Mouse (Mus musculus) spleen, adult 2 months (tissue): ENCODE data around the gene Tmem8. TPM values are rescaled to one million over a fixed set of nuclear protein-coding genes. Genes with fewer than 3 reads are reported as not detected.

Experiments used
- DNase-seq, 2 experiments: peaks; one replicate each; pipeline versions ENCODE4 v3.0.0 to v3.0.0-alpha.2; 2012 to 2021; ENCODE audit warnings: low spot score in 2 of 2, low read depth in 1 of 2
- H3K27ac ChIP-seq: fragments of 200-500 bp; 2 replicates; pipeline ENCODE4 v1.5.1; 2012; ENCODE audit warnings: low read length, inconsistent platforms; ENCODE audit not compliant: insufficient read depth
- H3K27me3 ChIP-seq: fragments of 200-500 bp; 2 replicates; pipeline ENCODE4 v1.6.1; 2012; ENCODE audit warnings: mild to moderate bottlenecking, moderate library complexity, low read length, inconsistent platforms; ENCODE audit not compliant: control insufficient read depth, insufficient read depth
- H3K36me3 ChIP-seq: fragments of 200-500 bp; 2 replicates; pipeline ENCODE4 v1.6.1; 2012; ENCODE audit warnings: mild to moderate bottlenecking, low read length, inconsistent platforms; ENCODE audit not compliant: control insufficient read depth, insufficient read depth
- H3K4me1 ChIP-seq: fragments of 200-500 bp; 2 replicates; pipeline ENCODE4 v1.6.1; 2011; ENCODE audit warnings: inconsistent platforms; ENCODE audit not compliant: control insufficient read depth, insufficient read depth, insufficient read length
- H3K4me3 ChIP-seq: fragments of 200-500 bp; 2 replicates; pipeline ENCODE4 v1.5.1; 2011; ENCODE audit warnings: mild to moderate bottlenecking, inconsistent platforms; ENCODE audit not compliant: insufficient read depth, insufficient read length; ENCODE audit errors: extremely low read depth
- CTCF ChIP-seq: fragments of 200-500 bp; IDR thresholded peaks from 2 replicates; pipeline ENCODE4 v1.5.1; 2011; ENCODE audit warnings: mild to moderate bottlenecking, inconsistent platforms; ENCODE audit not compliant: insufficient read depth, insufficient read length, insufficient replicate concordance; ENCODE audit errors: extremely low read depth
- POLR2A ChIP-seq: fragments of 200-500 bp; IDR thresholded peaks from 2 replicates; pipeline ENCODE4 v1.6.1; 2011; ENCODE audit warnings: low read depth, low read length, inconsistent platforms
- WGBS: fragments of 180-500 bp; shearing (Covaris S2); methylation state at CpG from one replicate; pipeline ENCODE4 v1.1.7; 2018; 5-methylcytosine and 5-hydroxymethylcytosine counted together
- polyA plus RNA-seq: library from polyadenylated mRNA; depleted of rRNA; stranded (reverse); fragments of >200 nt; gene quantifications from 2 replicates; pipeline ENCODE4 v1.2.3, GENCODE M21; 2012

Gene Tmem8
- polyA plus RNA-seq, 1 experiment: 44.9 TPM

DNA sequence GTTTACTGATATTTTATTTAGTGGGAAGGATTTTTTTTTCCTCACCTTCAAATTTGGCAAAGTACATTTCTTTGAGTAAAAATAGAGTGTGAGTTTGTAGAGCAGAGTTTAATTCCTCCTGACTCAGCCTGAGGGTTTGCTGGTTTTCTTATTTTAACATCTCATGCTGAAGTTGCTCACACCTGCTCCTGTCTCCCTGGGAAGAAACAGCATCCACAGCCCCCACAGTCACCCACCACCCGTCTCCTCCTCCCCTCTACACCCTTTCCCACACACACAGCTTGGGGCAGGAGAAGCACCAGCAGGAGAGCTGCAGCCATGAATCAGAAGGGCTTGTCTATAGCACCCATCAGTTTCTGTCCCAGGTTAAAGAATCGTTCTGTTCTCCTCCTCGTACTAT, 37.9 kb upstream of the Tmem8 start:
- Histone ChIP-seq H3K4me1 (no peaks in the 10 kb centered on the region), H3K27me3 (peaks cover 2% of the 10 kb centered on the region; the same call in 1 of the 2 replicates), H3K36me3 (no peaks in the 10 kb centered on the region), H3K4me3 (no peak overlapping the region), H3K27ac (no peak overlapping the region)
- 79% methylated on average over 3 of the region's 3 CpGs for WGBS
- DNase-seq: no peak
- no peak for TF ChIP-seq CTCF

DNA sequence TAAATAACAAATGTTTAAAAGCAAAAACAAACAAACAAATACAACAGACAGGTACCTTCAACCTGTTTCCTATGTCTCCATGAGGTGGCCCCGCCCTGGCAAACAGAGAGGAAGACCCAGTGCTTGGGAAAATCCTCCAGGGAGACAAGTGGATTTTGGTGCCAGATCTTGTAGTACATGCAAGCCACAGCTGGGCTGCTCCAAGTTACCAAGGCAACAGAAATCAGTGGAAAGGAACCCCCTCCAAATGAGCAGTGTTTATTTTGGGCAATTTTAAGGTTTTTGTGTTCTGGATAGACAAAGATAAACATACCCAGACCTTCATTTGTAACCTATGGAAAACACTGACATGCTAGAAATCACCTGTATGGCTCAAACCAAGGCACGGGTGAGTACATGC, 34.2 kb upstream of the Tmem8 start:
- Histone ChIP-seq H3K36me3 (no peaks in the 10 kb centered on the region), H3K27me3 (no peaks in the 10 kb centered on the region), H3K4me3 (no peak overlapping the region), H3K4me1 (no peaks in the 10 kb centered on the region), H3K27ac (no peak overlapping the region)
- TF ChIP-seq POLR2A (no peak), CTCF (no peak)
- 73% methylated on average over 2 of the region's 2 CpGs for WGBS
- DNase-seq: no peak

DNA sequence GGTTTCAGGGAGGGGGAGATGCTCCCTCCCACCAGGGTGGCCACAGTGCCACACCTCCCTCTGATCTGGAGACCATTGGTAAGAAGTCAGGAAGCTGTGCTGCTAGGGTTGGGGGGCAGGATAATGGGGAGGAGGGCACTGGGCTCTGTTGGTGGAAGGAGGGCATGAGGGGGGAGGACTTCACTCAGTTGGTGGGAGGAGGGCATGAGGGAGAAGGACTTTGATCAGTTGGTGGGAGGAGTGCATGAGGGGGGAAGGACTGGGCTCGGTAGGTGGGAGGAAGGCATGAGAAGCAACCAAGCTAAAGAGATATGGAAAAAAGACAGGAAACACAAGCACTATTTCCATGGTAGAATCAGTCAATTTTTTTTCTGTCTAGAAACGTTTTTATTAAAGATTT, 32.2 kb upstream of the Tmem8 start:
- no peak for DNase-seq
- Histone ChIP-seq H3K4me3 (no peak overlapping the region), H3K36me3 (no peaks in the 10 kb centered on the region), H3K27me3 (no peaks in the 10 kb centered on the region), H3K27ac (no peak overlapping the region), H3K4me1 (no peaks in the 10 kb centered on the region)
- WGBS: 48% methylated on average over 2 of the region's 2 CpGs
- TF ChIP-seq CTCF: no peak
- TF ChIP-seq POLR2A: no peak

DNA sequence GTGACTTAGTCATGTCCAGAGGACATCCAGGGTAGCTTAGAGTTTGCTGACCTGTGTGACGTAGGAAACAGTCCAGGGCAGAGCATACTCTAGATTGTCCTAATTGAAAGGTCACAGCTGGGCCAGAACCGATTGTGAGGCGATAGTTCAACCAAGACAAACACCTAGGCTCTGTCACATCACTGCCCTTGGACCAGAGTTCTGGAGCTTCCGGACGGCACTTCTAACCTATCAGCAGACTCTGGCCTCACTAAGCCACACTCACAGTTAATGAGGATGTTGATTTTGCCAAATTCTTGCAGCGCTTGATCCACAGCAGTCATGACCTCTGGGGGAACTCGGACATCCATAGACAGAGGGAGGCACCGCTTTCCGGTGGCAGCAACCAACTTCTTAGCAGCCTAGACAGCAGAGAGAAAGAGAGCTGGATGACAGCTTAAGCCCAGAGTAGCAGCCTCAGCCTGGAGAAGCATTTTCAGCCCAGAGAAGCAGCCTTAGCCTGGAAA, 26.0 kb upstream of the Tmem8 start:
- DNase-seq: no peak
- no peak for TF ChIP-seq CTCF
- no peak for TF ChIP-seq POLR2A
- H3K27me3 ChIP-seq: no peaks in the 10 kb centered on the region
- no peaks in the 10 kb centered on the region for H3K36me3 ChIP-seq
- no peak overlapping the region for H3K4me3 ChIP-seq
- WGBS: 93% methylated on average over 9 of the region's 9 CpGs
- no peaks in the 10 kb centered on the region for H3K4me1 ChIP-seq
- H3K27ac ChIP-seq: no peak overlapping the region

DNA sequence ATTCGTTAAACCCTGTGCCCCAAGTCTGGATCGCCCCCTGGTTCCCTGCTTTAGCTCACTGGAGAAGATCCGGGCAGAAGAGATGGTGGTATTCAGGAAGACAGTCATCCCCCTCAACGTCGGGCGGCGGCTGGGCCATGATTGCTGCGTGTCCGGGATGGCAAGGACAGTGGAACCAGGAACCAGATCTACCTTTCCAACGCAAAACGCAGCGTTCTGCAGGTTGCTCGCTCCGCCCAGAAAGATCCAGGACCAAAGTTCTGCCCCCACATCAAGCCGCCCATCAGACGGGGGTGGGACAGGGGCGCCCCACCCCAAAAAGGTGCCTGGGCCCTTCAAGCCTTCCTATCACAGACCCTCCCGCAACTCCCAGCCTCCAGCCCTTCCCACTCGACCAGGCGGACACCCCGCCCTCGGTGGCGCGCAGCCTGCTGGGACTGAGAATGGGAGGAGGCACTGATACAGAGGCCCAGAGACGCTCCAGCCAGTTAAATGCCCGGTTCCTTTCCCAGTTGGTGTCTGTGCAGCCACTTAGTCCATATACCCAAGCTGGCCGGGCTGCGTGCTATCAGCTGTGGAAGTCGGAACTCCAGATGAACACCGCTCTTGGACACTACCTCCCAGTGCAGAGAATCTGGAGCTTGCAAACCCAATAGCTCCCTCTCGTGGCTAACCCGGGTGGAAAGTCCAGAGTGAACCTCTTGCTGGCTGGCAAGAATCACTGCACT, 23.0 kb upstream of the Tmem8 start, which contains the start of gene Decr2:
Gene Decr2, minus strand, starts transcription at position 433 of the 728 bp plus-strand sequence.
- Histone ChIP-seq H3K36me3 (no peaks in the 10 kb centered on the region), H3K4me3 (peak within 1 kb of the TSS; percentile 82), H3K27ac (no peak within 1 kb of the TSS), H3K4me1 (no peaks in the 10 kb centered on the region), H3K27me3 (no peaks in the 10 kb centered on the region)
- 2% methylated on average over 32 of the region's 32 CpGs for WGBS
- TF ChIP-seq CTCF (peak; percentile 67; the same call in 1 of the 2 replicates), POLR2A (no peak)
- DNase-seq: peak; percentile 75 to 76

DNA sequence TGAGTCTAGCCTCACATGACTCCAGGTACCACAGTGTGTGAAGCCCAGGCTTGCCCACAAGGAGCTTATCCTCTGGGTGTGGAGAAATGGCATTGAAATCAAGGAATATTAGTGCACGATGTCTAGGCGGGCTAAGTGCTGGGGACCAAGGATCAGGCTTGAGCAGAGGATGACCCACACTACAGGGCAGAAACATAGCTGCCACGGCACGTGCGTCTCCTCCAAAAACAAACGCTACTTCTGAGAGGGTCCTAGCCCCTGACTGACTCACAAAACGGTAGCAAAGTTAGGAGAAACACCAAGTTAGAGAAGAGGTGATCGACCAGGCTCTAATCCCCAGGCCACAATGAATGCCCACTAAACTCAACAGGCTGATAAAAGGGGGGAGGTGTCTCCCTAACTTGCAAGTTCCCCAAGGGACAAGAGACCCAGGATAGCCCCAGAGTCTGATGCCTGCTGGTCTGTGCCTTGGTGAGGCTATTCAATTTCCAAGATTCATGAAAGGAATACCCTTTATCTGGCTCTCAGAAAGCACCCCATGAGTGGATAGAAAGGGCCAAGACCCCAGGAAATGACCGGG, 18.5 kb upstream of the Tmem8 start:
- Histone ChIP-seq H3K27ac (no peak overlapping the region), H3K4me1 (no peaks in the 10 kb centered on the region; the same call in 1 of the 2 replicates), H3K36me3 (no peaks in the 10 kb centered on the region), H3K27me3 (no peaks in the 10 kb centered on the region), H3K4me3 (peak overlapping the region; percentile 56; the same call in 1 of the 2 replicates)
- WGBS: 50% methylated on average over 9 of the region's 9 CpGs
- DNase-seq: no peak
- no peak for TF ChIP-seq POLR2A
- no peak for TF ChIP-seq CTCF
